ENCODE assay signal across 10 mouse cellular contexts in genomic region chr19:55660165-55660564, GRCm38 (mm10).
DNase-seq lines count a peak whose midpoint lies in the region; ATAC-seq and TF ChIP-seq lines count a peak whose summit lies in the region.
"Had no signal": no experiment of that assay in that cellular context is flagged by ENCODE, and none has a peak within 500 bp of the region (broad histone marks: within the 10 kb centered on the region; RNA-seq: fewer than 3 reads in every experiment).

No protein-coding gene starts in this region.

- no peak for TF ChIP-seq CTCF in lung, postnatal 0 days (IDR thresholded peaks at IDR 0.05)

- peak; percentile 98 for DNase-seq in heart, adult 11 months
- DNase-seq in heart, embryonic 10.5 days (ENCODE audit: low spot score), result no peak
- DNase-seq in spleen, adult 18-20 months, result peak; percentile 26 to 30
- no peak for DNase-seq in spleen, postnatal 14 days (ENCODE audit: low spot score in 2 of 2)
- DNase-seq in lung, postnatal 0 days (ENCODE audit: low spot score), result peak; percentile 31
- DNase-seq in splenic B cell, adult 2 months (ENCODE audit: low read depth, low spot score), result peak; percentile 56
- DNase-seq in urinary bladder, postnatal 25 days (ENCODE audit: low spot score), result no peak
- no peak for DNase-seq in cerebellum, adult 11 months

- 87% methylated on average over 11 of the region's 11 CpGs for WGBS in heart, embryonic 10.5 days
- WGBS in lung, postnatal 0 days, result 76% methylated on average over 11 of the region's 11 CpGs

- no peaks in the 10 kb centered on the region for H3K27me3 ChIP-seq in heart, embryonic 10.5 days (ENCODE audit: insufficient read depth, poor library complexity, severe bottlenecking)
- no peaks in the 10 kb centered on the region for H3K27me3 ChIP-seq in lung, postnatal 0 days (replicated peaks; ENCODE audit: insufficient read depth, low read length)
- no peaks in the 10 kb centered on the region; the same call in 1 of the 2 replicates for H3K27me3 ChIP-seq in splenic B cell, adult 2 months (ENCODE audit: control insufficient read depth, insufficient read depth, low read length, poor library complexity, severe bottlenecking)

- H3K27ac ChIP-seq in heart, embryonic 10.5 days, result no peak overlapping the region
- no peak overlapping the region for H3K27ac ChIP-seq in lung, postnatal 0 days (ENCODE audit: low read length)
- H3K27ac ChIP-seq: hindbrain, embryonic 14.5 days had no signal

- no peak overlapping the region for H3K4me3 ChIP-seq in heart, embryonic 10.5 days
- no peak overlapping the region for H3K4me3 ChIP-seq in lung, postnatal 0 days (ENCODE audit: low read depth, low read length)

- H3K9ac ChIP-seq in lung, postnatal 0 days (replicated peaks; ENCODE audit: low read depth), result no peak overlapping the region
- H3K9ac ChIP-seq: hindbrain, embryonic 14.5 days had no signal

- no peak for ATAC-seq in lung, postnatal 0 days
- ATAC-seq: midbrain, embryonic 16.5 days had no signal

- H3K4me2 ChIP-seq in lung, postnatal 0 days (replicated peaks; ENCODE audit: low read depth, low read length), result no peak overlapping the region
- H3K4me2 ChIP-seq: hindbrain, embryonic 14.5 days had no signal

- no peaks in the 10 kb centered on the region for H3K9me3 ChIP-seq in heart, embryonic 10.5 days
- H3K9me3 ChIP-seq in lung, postnatal 0 days (ENCODE audit: low read length), result no peaks in the 10 kb centered on the region

- TF ChIP-seq EP300 in lung, postnatal 0 days (IDR thresholded peaks at IDR 0.05), result no peak

- no peaks in the 10 kb centered on the region for H3K36me3 ChIP-seq in heart, embryonic 10.5 days
- H3K36me3 ChIP-seq in lung, postnatal 0 days (ENCODE audit: insufficient read depth, low read length), result no peaks in the 10 kb centered on the region
- H3K36me3 ChIP-seq in splenic B cell, adult 2 months (ENCODE audit: control insufficient read depth, insufficient read depth, low read length, poor library complexity, severe bottlenecking), result no peaks in the 10 kb centered on the region

- H3K4me1 ChIP-seq in heart, embryonic 10.5 days, result peaks cover 4% of the 10 kb centered on the region; the same call in 1 of the 2 replicates
- H3K4me1 ChIP-seq in lung, postnatal 0 days (ENCODE audit: insufficient read depth, low read depth, low read length), result no peaks in the 10 kb centered on the region

Comparison
In these comparisons a context has a peak if more than half of its experiments do, and no peak if none do; other contexts are left out.
1. DNase-seq: peak in heart, adult 11 months (single experiment), spleen, adult 18-20 months (2 of 2), lung, postnatal 0 days (single experiment) and splenic B cell, adult 2 months (single experiment); none in heart, embryonic 10.5 days (single experiment), spleen, postnatal 14 days (0 of 2), urinary bladder, postnatal 25 days (single experiment) and cerebellum, adult 11 months (single experiment).